Mouse (Mus musculus) spleen, adult 2 months (tissue): Measurements from ENCODE around the gene Timm8a2.

Experiments used
- CTCF ChIP-seq: fragments of 200-500 bp; IDR thresholded peaks from 2 replicates; pipeline ENCODE4 v1.5.1; 2011; ENCODE audit warnings: mild to moderate bottlenecking, inconsistent platforms; ENCODE audit not compliant: insufficient read depth, insufficient read length, insufficient replicate concordance; ENCODE audit errors: extremely low read depth
- POLR2A ChIP-seq: fragments of 200-500 bp; IDR thresholded peaks from 2 replicates; pipeline ENCODE4 v1.6.1; 2011; ENCODE audit warnings: low read depth, low read length, inconsistent platforms

DNA sequence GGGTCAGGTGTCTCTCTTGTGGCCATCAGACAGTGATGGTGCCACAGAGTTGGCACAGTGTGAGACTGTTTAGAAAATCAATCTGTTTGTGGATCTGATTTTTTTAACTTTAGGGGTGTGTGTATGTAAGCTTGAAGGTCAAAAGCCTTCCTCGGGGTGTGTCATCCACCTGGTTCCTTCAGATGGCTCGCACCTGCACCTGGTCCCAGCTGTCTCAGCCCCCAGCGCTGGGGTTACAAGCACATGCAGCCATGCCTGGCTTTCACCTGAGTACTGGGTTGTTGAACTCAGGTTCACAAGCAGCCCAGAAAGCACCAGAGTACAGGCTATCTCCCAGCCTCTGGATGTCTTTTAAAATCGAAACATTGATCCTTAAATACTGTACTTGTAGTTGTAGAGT lies 40.9 kb upstream of the Timm8a2 start:
- no peak for TF ChIP-seq CTCF
- TF ChIP-seq POLR2A: no peak
